Mouse (Mus musculus) right cerebral cortex, postnatal 36 days (tissue): ENCODE data around the gene Larp4.
"Not testable (repeated sequence)": the region's sequence is repeated elsewhere in the genome, so short reads cannot be mapped to it uniquely, and the experiment has no call there.

Source experiments
- DNase-seq, 2 experiments: peaks; one replicate each; pipeline ENCODE4 v3.0.0; 2022; ENCODE audit warnings: low spot score in 2 of 2, mixed read lengths in 1 of 2

The Larp4 gene

DNA sequence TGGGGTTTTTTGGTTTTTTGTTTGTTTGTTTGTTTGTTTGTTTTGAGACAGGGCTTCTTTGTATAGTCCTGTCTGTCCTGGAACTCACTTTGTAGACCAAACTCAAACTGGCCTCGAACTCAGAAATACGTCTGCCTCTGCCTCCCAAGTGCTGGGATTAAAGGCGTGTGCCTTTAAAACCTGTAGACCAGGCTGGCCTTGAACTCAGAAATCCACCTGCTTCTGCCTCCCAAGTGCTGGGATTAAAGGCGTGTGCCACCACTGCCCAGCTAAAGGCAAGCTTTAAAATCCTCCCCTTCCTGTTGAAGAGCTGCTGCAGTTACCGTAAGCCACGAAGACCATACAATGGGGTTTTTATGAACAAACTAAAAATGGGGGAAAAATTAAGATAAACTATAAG is at the start of gene Larp4:
TSS of gene Larp4 (plus strand) at position 301 of the 400 bp plus-strand sequence.
- not testable (repeated sequence) for DNase-seq

DNA sequence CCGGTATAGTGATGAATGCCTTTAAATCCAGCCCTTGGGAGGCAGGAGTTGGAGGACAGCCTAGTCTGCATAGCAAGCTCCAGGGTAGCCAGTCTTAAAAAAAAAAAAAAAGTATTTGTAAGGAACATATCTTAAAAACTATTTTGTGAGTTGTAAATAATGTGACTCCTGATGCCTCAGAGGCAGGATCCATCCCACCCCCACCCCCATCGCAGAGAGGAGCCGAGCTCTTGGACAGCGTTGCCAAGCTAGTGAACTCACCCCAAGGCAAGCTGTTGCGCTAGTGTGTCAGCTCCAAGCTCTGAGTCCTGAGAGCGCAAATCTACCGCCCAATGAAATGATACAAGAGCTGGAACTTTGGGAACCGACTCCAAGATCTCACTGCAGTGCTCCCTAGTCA is 38.6 kb upstream of the Larp4 start:
- no peak for DNase-seq

DNA sequence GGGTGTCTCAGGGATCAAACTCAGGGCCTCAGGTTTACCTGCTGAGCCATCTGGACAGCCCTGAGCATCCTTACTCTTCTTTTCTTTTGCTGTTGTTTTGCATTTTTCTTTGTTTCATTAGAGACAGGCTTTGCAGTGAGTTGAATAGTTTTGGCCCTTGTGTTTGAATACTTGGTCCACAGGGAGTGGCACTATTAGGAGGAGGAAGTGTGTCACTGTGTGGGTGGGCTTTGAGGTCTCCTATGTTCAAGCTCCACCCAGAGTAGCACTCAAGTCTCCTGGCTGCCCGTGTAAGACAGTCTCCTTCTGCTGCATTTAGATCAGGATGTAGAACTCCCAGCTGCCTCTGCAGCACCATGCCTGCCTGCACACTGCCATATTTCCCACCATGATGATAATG is 35.4 kb upstream of the Larp4 start:
- DNase-seq = no peak

DNA sequence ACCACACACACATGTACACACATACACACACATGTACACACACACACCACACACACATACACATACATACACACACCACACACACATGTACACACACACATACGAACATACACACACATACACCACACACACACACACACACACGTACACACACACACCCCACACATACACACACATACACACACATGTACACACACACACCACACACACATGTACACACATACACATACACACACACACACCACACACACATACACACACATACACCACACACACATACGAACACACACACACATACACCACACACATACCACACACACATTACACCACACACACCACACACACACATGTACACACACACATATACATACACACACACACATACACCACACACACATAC is 33.2 kb upstream of the Larp4 start:
- DNase-seq = no peak

DNA sequence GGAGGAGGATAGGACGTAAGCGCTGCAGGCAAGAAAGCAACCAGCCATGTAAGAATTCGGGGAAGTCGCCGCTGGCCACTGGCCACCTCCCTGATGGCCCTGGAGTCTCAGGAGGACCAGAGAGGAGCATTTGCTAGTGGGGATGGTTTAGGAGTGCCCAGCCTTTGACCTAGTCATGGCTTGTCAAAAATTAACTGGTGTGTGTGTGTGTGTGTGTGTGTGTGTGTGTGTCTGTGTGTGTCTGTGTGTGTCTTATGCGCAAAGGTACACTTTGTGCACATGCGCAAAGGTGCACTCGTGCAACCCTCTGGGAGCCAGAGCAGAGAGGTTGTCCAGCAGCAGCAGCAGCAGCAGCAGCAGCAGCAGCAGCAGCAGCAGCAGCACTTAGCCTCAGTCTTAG is 32.0 kb upstream of the Larp4 start:
- no peak for DNase-seq

DNA sequence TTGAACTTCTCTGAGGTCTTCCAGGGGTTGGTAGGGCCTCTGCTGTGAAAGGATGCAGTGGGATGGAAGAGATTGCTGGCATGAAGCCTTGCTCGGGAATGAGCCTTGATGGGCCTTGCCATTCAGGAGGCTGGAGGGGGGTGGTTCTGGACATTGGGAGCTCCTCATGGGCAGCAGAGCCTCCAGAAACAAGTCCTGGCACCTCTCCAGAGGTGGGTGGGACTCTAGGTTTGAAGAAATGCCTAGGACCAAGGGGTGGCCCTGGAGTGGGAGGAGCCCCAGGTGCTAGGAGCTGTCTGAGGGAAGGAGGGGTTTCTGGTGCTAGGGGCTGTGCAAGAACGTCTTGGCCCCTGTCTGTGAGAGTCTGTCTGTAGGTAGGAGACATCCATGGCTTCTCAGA is 29.4 kb upstream of the Larp4 start:
- no peak for DNase-seq

DNA sequence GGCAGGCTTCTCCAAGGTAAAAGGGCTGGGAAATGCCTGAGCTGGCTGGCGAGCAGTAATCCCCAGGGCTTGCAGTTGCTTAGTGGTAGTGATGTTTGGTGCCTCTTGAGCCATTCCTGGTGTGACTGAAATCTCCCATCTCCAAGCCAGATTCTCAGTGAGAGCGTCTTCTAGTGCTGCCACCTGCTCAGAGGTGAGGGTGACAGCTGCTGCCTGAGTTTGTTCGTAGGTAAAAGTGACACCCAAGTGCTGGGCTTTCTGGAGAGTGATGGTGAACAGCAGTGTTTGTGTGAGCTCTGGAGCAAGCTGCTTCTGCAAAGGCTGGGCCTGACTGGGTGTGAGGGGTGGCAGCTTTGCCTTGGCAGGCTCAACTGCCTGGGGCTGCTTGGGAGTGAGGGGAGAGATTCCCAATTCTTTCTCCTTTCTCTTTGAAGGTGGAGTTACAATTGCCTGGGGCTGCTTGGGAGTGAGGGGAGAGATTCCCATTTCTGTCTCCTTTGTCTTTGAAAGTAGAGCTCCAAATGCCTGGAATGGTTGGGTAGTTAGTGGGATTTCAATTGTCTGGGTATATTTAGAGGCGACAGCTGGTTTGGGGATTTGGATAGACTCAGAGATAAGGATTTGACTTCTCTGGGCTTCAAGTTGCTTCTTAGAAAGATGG is 28.8 kb upstream of the Larp4 start:
- no peak for DNase-seq

DNA sequence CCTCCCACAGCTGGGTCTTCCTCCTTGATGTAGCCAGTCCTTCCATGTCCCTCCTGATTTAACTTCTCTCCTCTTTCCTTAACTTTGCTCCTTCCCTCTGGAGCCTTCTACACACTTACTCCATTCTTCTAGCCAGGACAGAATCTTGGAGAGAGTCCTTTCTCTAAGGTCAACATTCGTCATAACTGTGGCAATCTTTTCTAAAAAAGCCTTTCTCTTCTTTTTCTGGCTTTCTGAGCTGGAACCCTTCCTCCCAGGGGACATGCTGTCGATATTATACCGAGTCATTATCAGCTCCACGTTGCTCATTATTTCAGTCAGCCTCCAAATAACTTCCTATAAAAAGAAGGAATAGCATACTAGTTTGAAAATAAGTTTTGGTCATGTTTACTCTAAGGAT is 14.5 kb upstream of the Larp4 start:
- no peak for DNase-seq

DNA sequence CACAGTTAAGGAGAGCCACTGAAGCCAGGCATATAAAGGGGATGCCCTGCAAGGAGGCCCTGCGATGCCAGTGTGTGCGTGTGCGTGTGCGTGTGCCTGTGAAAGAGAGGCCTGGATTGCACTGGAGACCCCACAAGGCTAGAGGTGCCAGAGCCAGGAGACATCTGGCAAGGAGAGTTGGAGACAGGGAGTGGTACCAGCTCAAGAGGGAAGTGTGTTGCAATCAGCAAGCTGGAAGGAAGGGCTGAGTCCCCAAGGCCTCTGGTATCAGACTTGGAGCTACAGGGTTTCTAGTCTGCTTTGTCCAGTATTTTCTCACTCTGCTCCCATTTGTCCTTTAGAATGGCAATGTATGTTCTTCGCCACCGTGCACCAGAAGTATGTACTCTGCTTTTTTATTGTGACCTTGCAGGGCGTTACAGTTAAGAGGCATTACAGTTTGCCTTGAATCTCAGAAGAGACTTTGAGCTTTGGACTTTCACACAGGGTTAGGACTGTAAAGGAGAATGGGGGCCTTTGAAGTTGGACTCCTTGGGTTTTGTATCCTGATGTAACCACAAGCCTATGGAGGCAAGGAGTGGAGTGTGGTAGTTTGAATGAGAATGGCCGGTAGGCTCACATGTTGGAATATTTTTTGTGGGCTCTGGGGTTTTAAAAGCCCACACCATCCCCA is 4.6 kb upstream of the Larp4 start:
- DNase-seq = no peak

DNA sequence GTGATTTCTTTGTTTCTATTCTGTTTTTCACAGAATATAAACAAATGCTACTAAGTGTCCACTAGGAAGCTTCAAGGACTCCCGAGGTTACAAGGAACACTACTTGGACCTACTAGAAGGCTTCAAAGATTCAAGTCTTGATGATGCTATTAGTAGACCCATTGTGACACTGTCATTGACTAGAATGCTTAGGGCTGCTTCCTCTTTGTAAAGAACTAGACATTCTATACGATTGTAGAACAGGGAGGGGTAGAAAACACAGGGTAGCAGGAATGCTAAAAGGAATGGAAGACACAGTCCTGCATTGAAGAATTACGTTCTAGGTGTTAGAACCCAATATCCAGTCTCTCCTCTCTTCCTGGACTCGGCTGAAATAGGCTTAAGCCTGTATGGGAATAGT is 2.9 kb upstream of the Larp4 start, which contains the start of gene Fam186a:
TSS of gene Fam186a (minus strand) at position 101 of the 400 bp plus-strand sequence.
- no peak for DNase-seq

DNA sequence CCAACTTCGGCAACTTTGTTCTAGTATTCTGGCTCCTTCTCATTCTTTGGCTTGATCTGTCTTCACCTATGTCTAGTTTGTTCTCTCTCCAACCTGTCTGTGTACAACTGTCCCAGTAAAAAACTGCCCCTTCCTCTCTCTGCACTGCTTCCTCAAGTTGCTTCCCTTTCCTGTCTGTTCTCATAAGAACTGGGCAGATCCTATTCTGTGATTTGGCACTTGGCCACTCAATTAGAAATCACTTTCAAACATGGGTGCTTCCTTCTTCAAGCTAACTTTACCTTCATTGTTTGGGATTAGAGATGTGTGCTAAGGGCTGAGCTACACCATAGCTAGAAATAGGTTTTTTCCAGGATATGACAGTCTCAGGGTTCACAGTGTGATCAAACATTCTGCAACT is 741 bp downstream of the Larp4 start:
- no peak for DNase-seq

DNA sequence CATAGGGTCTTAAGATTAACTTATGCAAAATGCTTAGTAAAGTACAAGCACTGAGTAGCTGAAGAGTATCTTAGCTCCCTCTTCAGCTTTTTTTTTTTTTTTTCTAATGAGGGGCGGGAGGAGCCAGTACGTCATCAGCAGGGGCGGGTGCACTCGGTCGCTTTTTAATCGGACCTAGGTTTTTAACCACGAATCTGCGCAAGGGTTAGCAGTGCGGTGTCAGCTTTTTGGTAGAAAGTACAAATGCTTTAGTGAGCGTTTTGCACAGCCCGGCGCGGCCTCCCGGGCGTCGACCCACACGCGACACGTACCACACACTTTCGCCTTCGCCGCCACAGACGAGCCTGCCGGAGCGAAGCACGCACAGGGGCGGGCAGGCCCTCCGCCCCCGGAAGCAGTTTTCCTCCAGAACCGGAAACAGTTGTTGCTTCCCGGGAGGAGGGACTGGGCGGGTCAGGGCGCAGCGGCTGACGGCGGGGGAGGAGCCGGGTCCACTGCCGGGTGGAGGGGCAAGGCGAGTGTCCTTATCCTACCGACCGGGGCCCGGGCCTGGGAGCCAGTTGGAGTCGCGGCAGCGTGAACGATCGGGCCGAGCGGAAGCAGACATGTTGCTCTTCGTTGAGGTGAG is 2.6 kb downstream of the Larp4 start:
- peak; percentile 91 to 94 for DNase-seq

DNA sequence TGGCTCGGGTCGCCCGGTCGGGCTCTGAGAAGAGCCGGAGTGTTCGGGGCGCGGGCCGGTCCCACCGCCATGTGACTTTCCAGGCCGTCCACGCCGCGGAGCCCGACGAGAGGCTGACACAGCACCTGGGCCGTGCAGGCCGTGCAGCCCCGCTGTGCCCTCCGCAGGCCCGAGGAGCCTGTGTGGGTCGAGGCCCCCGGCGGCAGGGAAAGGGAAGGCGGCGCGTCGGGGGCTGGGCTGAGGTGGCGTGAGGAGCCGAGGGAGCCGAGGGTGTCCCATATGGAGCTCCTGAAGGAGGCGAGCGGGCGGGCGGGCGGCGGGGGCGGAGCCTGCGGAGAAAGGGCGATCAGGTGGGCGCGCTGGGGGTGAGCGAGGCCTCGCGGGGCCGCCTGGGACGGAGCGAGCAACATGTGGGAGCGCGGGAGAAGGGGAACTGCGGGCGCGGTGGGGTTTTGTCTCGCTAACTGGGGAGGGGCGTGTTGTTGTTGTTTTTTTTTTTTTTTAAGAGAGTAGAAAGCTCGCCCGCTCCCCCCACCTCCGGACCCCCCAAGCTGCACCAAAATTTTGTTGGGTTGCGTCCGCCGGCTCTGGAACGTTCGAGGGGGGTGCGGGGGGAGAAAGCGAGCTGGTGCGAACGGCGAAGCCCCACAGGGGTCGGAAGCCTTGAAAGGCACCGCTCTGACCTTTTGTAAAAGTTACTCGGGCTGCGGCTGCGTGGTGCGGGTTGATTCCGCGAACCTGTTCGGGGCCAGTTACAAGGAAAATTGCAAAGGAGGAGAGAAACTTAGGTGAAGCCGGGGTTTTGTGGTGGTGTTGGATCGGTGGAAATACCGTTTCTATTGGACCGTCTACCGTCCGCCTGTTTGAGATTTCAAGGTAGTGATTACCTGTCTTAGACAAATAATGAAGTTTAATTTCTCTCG is 3.4 kb downstream of the Larp4 start:
- DNase-seq = no peak

DNA sequence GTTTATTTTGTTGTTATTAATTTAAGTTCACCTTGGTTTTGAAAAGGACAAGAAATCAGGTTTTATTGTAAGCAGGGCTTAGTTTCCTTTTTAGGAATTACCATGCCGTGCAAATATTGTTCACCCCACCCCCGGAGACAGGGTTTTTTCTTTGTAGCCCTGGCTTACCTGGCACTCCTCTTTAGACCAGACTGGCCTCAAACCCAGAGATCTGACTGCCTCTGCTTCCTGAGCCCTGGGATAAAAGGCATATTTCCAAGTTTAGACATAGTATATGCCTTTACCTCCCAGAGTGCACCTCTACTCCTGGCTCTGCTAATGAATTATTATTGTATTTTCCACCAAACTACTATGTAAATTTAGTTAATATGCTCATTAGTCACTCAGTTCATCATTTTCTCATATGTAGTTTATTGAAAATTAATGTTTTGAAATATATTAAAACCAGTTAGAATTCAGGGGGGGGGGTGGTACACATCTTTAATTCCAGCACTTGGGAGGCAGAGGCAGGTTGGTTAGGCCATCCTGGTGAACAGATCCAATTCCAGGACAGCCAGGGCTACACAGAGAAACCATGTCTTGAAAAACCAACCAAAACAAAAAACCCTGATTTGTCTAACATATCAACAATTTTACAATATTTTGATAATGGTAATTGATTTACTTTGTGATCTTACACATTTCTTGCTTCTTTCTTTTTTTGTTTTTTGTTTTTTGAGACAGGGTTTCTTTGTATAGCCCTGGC is 4.8 kb downstream of the Larp4 start:
- DNase-seq = no peak

DNA sequence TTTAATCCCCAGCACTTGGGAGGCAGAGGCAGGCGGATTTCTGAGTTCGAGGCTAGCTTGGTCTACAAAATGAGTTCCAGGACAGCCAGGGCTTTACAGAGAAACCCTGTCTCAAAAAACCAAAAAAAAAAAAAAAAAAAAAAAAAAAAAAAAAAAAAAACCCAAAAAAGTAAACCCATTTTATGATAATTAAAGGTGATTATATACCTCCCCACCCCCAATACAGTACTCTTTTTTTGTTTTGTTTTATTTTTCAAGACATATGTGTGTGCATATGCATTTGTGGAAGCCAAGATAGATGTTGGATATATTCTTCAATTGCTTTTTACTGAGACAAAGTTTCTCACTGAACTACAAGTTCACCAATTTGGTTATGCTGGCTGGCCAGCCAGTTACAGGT is 6.3 kb downstream of the Larp4 start:
- not testable (repeated sequence) for DNase-seq

DNA sequence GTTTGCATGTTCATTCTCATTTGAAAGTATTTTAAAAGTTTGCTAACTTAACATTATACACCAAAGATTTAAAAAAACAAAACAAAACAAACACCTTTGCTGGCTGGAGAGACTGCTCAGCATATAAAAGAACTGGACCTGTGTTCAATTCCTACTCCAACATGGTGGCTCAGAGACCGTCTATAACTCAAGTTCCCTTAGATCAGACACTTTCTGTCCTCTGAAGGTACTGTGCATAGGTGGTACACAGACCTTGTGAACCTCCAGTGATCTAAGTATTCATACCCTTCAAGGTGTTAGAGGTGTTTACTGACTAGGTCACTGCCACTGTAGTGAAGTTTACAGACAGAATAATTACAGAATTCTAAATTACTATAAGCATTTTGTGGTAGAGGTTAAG is 9.4 kb downstream of the Larp4 start:
- DNase-seq = no peak

DNA sequence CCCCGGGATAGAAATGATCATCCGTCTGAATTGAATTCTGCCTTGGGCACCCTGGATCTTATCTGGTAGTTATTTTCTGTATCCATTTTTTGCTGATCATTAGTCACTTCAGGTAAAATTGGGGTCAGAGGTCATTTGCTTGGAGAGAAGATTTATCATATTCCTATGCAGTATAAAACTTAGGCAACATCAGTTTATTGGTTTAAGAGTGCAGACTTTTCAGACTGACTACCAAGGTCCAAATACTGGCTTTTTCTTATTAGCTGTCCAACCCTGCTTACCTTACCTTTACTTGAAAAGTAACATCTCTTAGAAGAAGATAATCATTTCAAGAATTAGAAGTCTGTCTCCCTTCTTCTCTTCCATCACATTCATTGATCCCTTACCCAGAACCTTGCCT is 9.8 kb downstream of the Larp4 start:
- no peak for DNase-seq

DNA sequence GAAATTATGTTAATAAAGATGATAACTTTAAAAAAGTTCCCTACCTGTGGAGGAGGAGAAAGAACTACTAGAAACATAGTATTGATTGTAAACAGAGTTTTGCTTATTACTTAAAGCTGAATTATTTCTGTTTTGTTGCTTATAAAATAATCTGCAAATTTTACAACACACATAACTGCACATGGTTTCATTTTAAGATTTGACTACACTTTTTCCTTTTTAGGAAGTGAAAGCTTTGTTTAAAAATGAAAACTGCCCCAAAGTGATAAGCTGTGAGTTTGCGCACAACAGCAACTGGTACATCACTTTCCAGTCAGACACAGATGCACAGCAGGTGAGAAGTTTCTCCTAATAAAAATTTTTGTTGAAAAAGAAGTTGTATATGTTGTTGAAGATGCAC is 23.2 kb downstream of the Larp4 start:
- no peak for DNase-seq

DNA sequence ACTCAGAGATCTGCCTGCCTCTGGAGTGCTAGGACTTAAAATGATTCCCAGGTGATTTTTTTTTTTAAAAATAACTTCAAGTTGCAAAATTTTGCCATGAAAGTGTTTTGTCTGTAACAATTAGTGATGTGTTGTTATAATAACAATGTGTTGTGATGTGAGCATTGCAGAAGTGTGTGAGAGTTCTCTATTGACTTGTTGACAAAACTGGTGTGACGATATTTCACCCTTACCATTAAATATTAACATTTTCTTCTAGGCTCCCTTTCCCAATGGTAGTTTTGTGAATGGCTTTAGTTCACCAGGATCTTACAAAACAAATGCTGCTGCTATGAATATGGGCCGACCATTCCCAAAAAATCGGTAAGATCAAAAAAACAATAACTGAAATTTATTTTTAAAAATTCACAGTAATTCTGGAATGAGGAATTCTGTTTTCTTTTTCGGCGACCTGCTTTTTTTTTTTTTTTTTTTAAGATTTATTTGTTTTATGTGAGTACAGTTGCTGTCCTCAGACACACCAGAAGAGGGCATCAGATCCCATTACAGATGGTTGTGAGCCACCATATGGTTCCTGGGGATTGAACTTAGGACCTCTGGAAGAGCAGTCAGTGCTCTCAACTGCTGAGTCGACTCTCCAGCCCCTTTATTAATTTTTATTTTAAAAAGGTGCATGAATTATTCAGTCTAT is 27.4 kb downstream of the Larp4 start:
- no peak for DNase-seq

DNA sequence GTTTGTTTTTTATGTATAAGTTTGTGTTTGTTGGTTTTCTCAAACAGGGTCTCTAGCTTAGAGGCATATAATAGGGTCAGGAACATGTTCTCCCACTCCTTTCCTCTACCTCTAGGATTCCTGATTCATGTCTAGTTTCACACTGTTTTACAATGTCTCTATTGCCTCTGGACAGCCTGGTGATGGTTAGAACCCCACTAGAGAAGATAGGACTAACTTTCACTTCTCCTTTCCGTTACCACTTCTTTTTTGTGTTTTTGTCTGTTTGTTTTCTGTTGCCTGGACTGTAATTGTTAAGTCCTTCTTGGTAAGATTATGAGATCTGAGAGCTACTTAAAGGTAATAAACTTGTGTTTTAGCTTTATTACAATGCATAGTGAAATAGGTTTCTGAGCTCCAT is 29.5 kb downstream of the Larp4 start:
- DNase-seq = no peak
